Mouse (Mus musculus): Measurements from ENCODE around the gene Prpsap2.

GRCm38 (mm10) chr11:61699933-61700332, 62.0 kb downstream of the Prpsap2 start:
- no peak for TF ChIP-seq CTCF (IDR thresholded peaks at IDR 0.05; ENCODE audit: extremely low read depth, insufficient read length, insufficient replicate concordance, low read depth, low read length)
- TF ChIP-seq POLR2A (IDR thresholded peaks at IDR 0.05; ENCODE audit: low read depth, low read length) = no peak; the same call in 1 of the 2 replicates

Measured in small intestine, adult 2 months (tissue).